In the genomic region with DNA sequence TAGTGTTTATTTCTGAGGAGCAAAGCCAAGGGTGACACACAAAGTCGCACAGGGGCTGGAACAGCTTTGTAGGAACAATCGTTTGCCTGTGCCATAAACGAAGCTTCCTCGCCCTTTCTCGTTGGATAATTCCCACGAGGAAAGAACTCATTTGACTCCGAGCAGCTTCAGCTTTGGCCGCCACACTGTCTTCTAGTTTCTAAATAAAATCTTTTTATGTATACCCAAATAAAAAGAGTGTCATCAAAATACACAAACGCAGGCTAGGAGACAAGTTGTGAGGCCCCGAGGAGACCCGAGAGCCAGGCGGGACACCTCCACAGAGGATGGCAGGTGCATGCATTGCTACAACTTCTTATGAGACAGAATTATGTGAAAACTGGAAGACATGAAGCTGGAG, we compare ENCODE assay signal across 16 mouse cellular contexts. TPM values are rescaled to one million over a fixed set of nuclear protein-coding genes. Genes with fewer than 3 reads are reported as not detected.
A peak's percentile ranks its signal among the peaks of the same experiment; 100 is the strongest.
DNase-seq lines count a peak whose midpoint lies in the region; ATAC-seq and TF ChIP-seq lines count a peak whose summit lies in the region.
"Had no signal": no experiment of that assay in that cellular context is flagged by ENCODE, and none has a peak within 500 bp of the region (broad histone marks: within the 10 kb centered on the region; RNA-seq: fewer than 3 reads in every experiment).

No protein-coding gene starts in this region.

- no peak for TF ChIP-seq CTCF in lung, postnatal 0 days (IDR thresholded peaks at IDR 0.05)

- H3K4me1 ChIP-seq in embryonic facial prominence, embryonic 13.5 days = peaks cover 15% of the 10 kb centered on the region
- H3K4me1 ChIP-seq in embryonic facial prominence, embryonic 10.5 days = peaks cover 22% of the 10 kb centered on the region
- 0 out of 2 replicates have a peak, but pooled peaks cover 2% of the 10 kb centered on the region for H3K4me1 ChIP-seq in hindbrain, embryonic 11.5 days (replicated peaks; ENCODE audit: control insufficient read depth, insufficient read depth, low read length)
- H3K4me1 ChIP-seq in hindbrain, embryonic 16.5 days (ENCODE audit: control insufficient read depth, insufficient read depth, low read depth, low read length) = peaks cover 8% of the 10 kb centered on the region
- H3K4me1 ChIP-seq in lung, postnatal 0 days (ENCODE audit: insufficient read depth, low read depth, low read length) = peaks cover 11% of the 10 kb centered on the region
- H3K4me1 ChIP-seq: liver, embryonic 15.5 days had no signal

- H3K79me2 ChIP-seq in macrophage (ENCODE audit: inconsistent target) = no peaks in the 10 kb centered on the region

- H3K27me3 ChIP-seq in embryonic facial prominence, embryonic 13.5 days = peaks cover 6% of the 10 kb centered on the region; the same call in 1 of the 2 replicates
- no peaks in the 10 kb centered on the region for H3K27me3 ChIP-seq in embryonic facial prominence, embryonic 10.5 days (replicated peaks; ENCODE audit: low read depth, poor library complexity, severe bottlenecking)
- no peaks in the 10 kb centered on the region for H3K27me3 ChIP-seq in hindbrain, embryonic 11.5 days (ENCODE audit: control insufficient read depth, insufficient read depth, low read length)
- no peaks in the 10 kb centered on the region for H3K27me3 ChIP-seq in hindbrain, embryonic 16.5 days (replicated peaks; ENCODE audit: control insufficient read depth, insufficient read depth, low read length)
- H3K27me3 ChIP-seq in lung, postnatal 0 days (replicated peaks; ENCODE audit: insufficient read depth, low read length) = no peaks in the 10 kb centered on the region

- no peak for ATAC-seq in embryonic facial prominence, embryonic 13.5 days (ENCODE audit: insufficient number of reproducible peaks, insufficient read depth, low FRiP score, low TSS enrichment, low read depth)
- ATAC-seq in hindbrain, embryonic 11.5 days (ENCODE audit: low FRiP score) = no peak
- ATAC-seq in hindbrain, embryonic 16.5 days = no peak
- no peak for ATAC-seq in lung, postnatal 0 days
- ATAC-seq: forebrain, embryonic 16.5 days had no signal

- H3K4me2 ChIP-seq in embryonic facial prominence, embryonic 13.5 days = peak overlapping the region; percentile 18; the same call in 1 of the 2 replicates
- no peak overlapping the region for H3K4me2 ChIP-seq in hindbrain, embryonic 11.5 days (replicated peaks; ENCODE audit: low read depth, low read length)
- no peak overlapping the region; the same call in 1 of the 2 replicates for H3K4me2 ChIP-seq in hindbrain, embryonic 16.5 days (ENCODE audit: low read length)
- no peak overlapping the region for H3K4me2 ChIP-seq in lung, postnatal 0 days (replicated peaks; ENCODE audit: low read depth, low read length)
- H3K4me2 ChIP-seq: liver, embryonic 15.5 days had no signal

- TF ChIP-seq EP300 in lung, postnatal 0 days (IDR thresholded peaks at IDR 0.05) = no peak

- no peak overlapping the region for H3K4me3 ChIP-seq in embryonic facial prominence, embryonic 13.5 days
- no peak overlapping the region for H3K4me3 ChIP-seq in embryonic facial prominence, embryonic 10.5 days
- H3K4me3 ChIP-seq in hindbrain, embryonic 11.5 days (ENCODE audit: low read depth, low read length) = no peak overlapping the region
- no peak overlapping the region for H3K4me3 ChIP-seq in hindbrain, embryonic 16.5 days (ENCODE audit: low read length)
- H3K4me3 ChIP-seq in lung, postnatal 0 days (ENCODE audit: low read depth, low read length) = no peak overlapping the region
- no peak overlapping the region for H3K4me3 ChIP-seq in macrophage (ENCODE audit: inconsistent target)
- H3K4me3 ChIP-seq: erythroblast, embryonic 14.5 days; limb, embryonic 12.5 days; liver, embryonic 15.5 days had no signal

- no peaks in the 10 kb centered on the region for H3K9me3 ChIP-seq in embryonic facial prominence, embryonic 13.5 days
- H3K9me3 ChIP-seq in embryonic facial prominence, embryonic 10.5 days = no peaks in the 10 kb centered on the region
- H3K9me3 ChIP-seq in hindbrain, embryonic 11.5 days (ENCODE audit: control insufficient read depth, low read length) = no peaks in the 10 kb centered on the region
- no peaks in the 10 kb centered on the region for H3K9me3 ChIP-seq in hindbrain, embryonic 16.5 days (ENCODE audit: control insufficient read depth, low read length)
- no peaks in the 10 kb centered on the region for H3K9me3 ChIP-seq in lung, postnatal 0 days (ENCODE audit: low read length)
- H3K9me3 ChIP-seq: limb, embryonic 12.5 days; liver, embryonic 15.5 days had no signal

- H3K36me3 ChIP-seq in embryonic facial prominence, embryonic 13.5 days = no peaks in the 10 kb centered on the region
- no peaks in the 10 kb centered on the region for H3K36me3 ChIP-seq in embryonic facial prominence, embryonic 10.5 days (replicated peaks)
- no peaks in the 10 kb centered on the region for H3K36me3 ChIP-seq in hindbrain, embryonic 11.5 days (ENCODE audit: control insufficient read depth, insufficient read depth, low read length)
- H3K36me3 ChIP-seq in hindbrain, embryonic 16.5 days (ENCODE audit: control insufficient read depth, insufficient read depth, low read length) = no peaks in the 10 kb centered on the region
- no peaks in the 10 kb centered on the region for H3K36me3 ChIP-seq in lung, postnatal 0 days (ENCODE audit: insufficient read depth, low read length)
- H3K36me3 ChIP-seq in macrophage (ENCODE audit: inconsistent target) = no peaks in the 10 kb centered on the region
- H3K36me3 ChIP-seq: limb, embryonic 12.5 days; liver, embryonic 15.5 days had no signal

- no peak overlapping the region for H3K9ac ChIP-seq in embryonic facial prominence, embryonic 13.5 days
- no peak overlapping the region for H3K9ac ChIP-seq in hindbrain, embryonic 11.5 days (ENCODE audit: low read depth, low read length)
- H3K9ac ChIP-seq in hindbrain, embryonic 16.5 days (ENCODE audit: low read depth, low read length) = no peak overlapping the region
- H3K9ac ChIP-seq in lung, postnatal 0 days (replicated peaks; ENCODE audit: low read depth) = no peak overlapping the region
- H3K9ac ChIP-seq: limb, embryonic 12.5 days; liver, embryonic 15.5 days had no signal

- no peak overlapping the region for H3K27ac ChIP-seq in embryonic facial prominence, embryonic 13.5 days
- H3K27ac ChIP-seq in embryonic facial prominence, embryonic 10.5 days (replicated peaks) = no peak overlapping the region
- peak overlapping the region; percentile 2; the same call in 1 of the 2 replicates for H3K27ac ChIP-seq in hindbrain, embryonic 11.5 days (ENCODE audit: low read depth, low read length)
- H3K27ac ChIP-seq in hindbrain, embryonic 16.5 days (ENCODE audit: low read depth, low read length) = no peak overlapping the region
- H3K27ac ChIP-seq in lung, postnatal 0 days (ENCODE audit: low read length) = peak overlapping the region; percentile 16; the same call in 1 of the 2 replicates
- H3K27ac ChIP-seq in macrophage = peak overlapping the region; percentile 54
- H3K27ac ChIP-seq: limb, embryonic 12.5 days; liver, embryonic 15.5 days had no signal

- DNase-seq in embryonic facial prominence, embryonic 10.5 days (ENCODE audit: low spot score) = no peak
- DNase-seq in hindbrain, embryonic 11.5 days (ENCODE audit: low spot score) = no peak
- peak; percentile 10 for DNase-seq in lung, postnatal 0 days (ENCODE audit: low spot score)
- DNase-seq in lung, postnatal 10 days = no peak
- DNase-seq in liver = no peak
- DNase-seq: cerebellum, postnatal 14 days; gastrocnemius, postnatal 10 days; right cerebral cortex, postnatal 25 days; thymus, adult 18-20 months had no signal

- WGBS in embryonic facial prominence, embryonic 13.5 days = 74% methylated on average over 12 of the region's 12 CpGs
- 75% methylated on average over 12 of the region's 12 CpGs for WGBS in embryonic facial prominence, embryonic 10.5 days
- WGBS in hindbrain, embryonic 11.5 days = 67% methylated on average over 12 of the region's 12 CpGs
- 58% methylated on average over 12 of the region's 12 CpGs for WGBS in hindbrain, embryonic 16.5 days
- 49% methylated on average over 12 of the region's 12 CpGs for WGBS in lung, postnatal 0 days
- WGBS in macrophage (ENCODE audit: missing documents) = 94% methylated on average over 12 of the region's 12 CpGs

RNA-seq across cellular contexts. Expression of a gene that starts 30.3 kb away (rescaled TPM):
- 0.17 TPM in 1 of 2 replicates, not detected in the other for polyA plus RNA-seq in embryonic facial prominence, embryonic 13.5 days (2015; fragmentation: Nextera tagmentation; extraction: Ambion mirVana)
- 0.30 TPM in 1 of 2 replicates, not detected in the other for polyA plus RNA-seq in embryonic facial prominence, embryonic 10.5 days (2016; fragmentation: Nextera tagmentation; extraction: Ambion mirVana)
- not detected in 2 replicates for polyA plus RNA-seq in hindbrain, embryonic 11.5 days (2014; fragmentation: Nextera tagmentation; extraction: Ambion mirVana)
- polyA plus RNA-seq in hindbrain, embryonic 16.5 days (2015; fragmentation: Nextera tagmentation; extraction: Ambion mirVana) = 0.08 TPM in 1 of 2 replicates, not detected in the other
- polyA plus RNA-seq in lung, postnatal 0 days (2015; fragmentation: Nextera tagmentation; extraction: Ambion mirVana) = 0.25 and 0.40 TPM in 2 replicates
- 10 to 100 TPM in 17 of 26 experiments, 1 to 10 TPM in 9; 3.0 to 63.3 (median 17.6) TPM for total RNA-seq in macrophage (2018; cell fraction: chromatin; rRNA removed)
- total RNA-seq in macrophage (2018; cell fraction: cytosol; rRNA removed) = 10 to 100 TPM in 8 of 26 experiments, 1 to 10 TPM in 18; 2.8 to 35.1 (median 6.6) TPM
- 100 to 1,000 TPM in 3 of 26 experiments, 10 to 100 TPM in 20, 1 to 10 TPM in 3; 7.3 to 110 (median 37.5) TPM for total RNA-seq in macrophage (2018; cell fraction: nucleus; rRNA removed)
- polyA plus RNA-seq in macrophage (2018) = 1.7 to 5.8 TPM (median 2.0 TPM) in 3 replicates
- polyA plus RNA-seq: forebrain, embryonic 16.5 days; limb, embryonic 12.5 days had no signal

RNA-seq across cellular contexts. Expression of a gene that starts 31.2 kb away (rescaled TPM):
- 7.4 and 11.5 TPM in 2 replicates for polyA plus RNA-seq in embryonic facial prominence, embryonic 13.5 days (2015; fragmentation: Nextera tagmentation; extraction: Ambion mirVana)
- polyA plus RNA-seq in embryonic facial prominence, embryonic 10.5 days (2016; fragmentation: Nextera tagmentation; extraction: Ambion mirVana) = 4.8 and 5.3 TPM in 2 replicates
- polyA plus RNA-seq in hindbrain, embryonic 11.5 days (2014; fragmentation: Nextera tagmentation; extraction: Ambion mirVana) = 4.2 and 4.7 TPM in 2 replicates
- 10.7 and 11.1 TPM in 2 replicates for polyA plus RNA-seq in hindbrain, embryonic 16.5 days (2015; fragmentation: Nextera tagmentation; extraction: Ambion mirVana)
- polyA plus RNA-seq in lung, postnatal 0 days (2015; fragmentation: Nextera tagmentation; extraction: Ambion mirVana) = 6.0 and 7.7 TPM in 2 replicates
- 10 to 100 TPM in 2 of 26 experiments, 1 to 10 TPM in 21, under 1 TPM in 2, not detected in 1; 0.29 to 12.5 (median 3.4) TPM for total RNA-seq in macrophage (2018; cell fraction: chromatin; rRNA removed)
- under 1 TPM in 24 of 26 experiments, not detected in 2; 0.03 to 0.49 (median 0.20) TPM for total RNA-seq in macrophage (2018; cell fraction: cytosol; rRNA removed)
- total RNA-seq in macrophage (2018; cell fraction: nucleus; rRNA removed) = 1 to 10 TPM in 14 of 26 experiments, under 1 TPM in 11, not detected in 1; 0.12 to 6.5 (median 1.3) TPM
- 0.14 to 0.42 TPM (median 0.26 TPM) in 3 replicates for polyA plus RNA-seq in macrophage (2018)
- polyA plus RNA-seq: erythroblast, embryonic 14.5 days had no signal

RNA-seq across cellular contexts. Expression of a gene that starts 43.6 kb away (rescaled TPM):
- polyA plus RNA-seq in embryonic facial prominence, embryonic 13.5 days (2015; fragmentation: Nextera tagmentation; extraction: Ambion mirVana) = 83.4 and 103 TPM in 2 replicates
- polyA plus RNA-seq in embryonic facial prominence, embryonic 10.5 days (2016; fragmentation: Nextera tagmentation; extraction: Ambion mirVana) = 78.1 and 83.8 TPM in 2 replicates
- polyA plus RNA-seq in hindbrain, embryonic 11.5 days (2014; fragmentation: Nextera tagmentation; extraction: Ambion mirVana) = 57.3 and 69.9 TPM in 2 replicates
- polyA plus RNA-seq in hindbrain, embryonic 16.5 days (2015; fragmentation: Nextera tagmentation; extraction: Ambion mirVana) = 54.2 and 57.3 TPM in 2 replicates
- polyA plus RNA-seq in lung, postnatal 0 days (2015; fragmentation: Nextera tagmentation; extraction: Ambion mirVana) = 101 TPM in 2 replicates
- total RNA-seq in macrophage (2018; cell fraction: chromatin; rRNA removed) = 10 to 100 TPM in 5 of 26 experiments, 1 to 10 TPM in 19, under 1 TPM in 2; 0.62 to 13.0 (median 5.9) TPM
- total RNA-seq in macrophage (2018; cell fraction: cytosol; rRNA removed) = 10 to 100 TPM in 14 of 26 experiments, 1 to 10 TPM in 12; 7.8 to 14.4 (median 10.3) TPM
- total RNA-seq in macrophage (2018; cell fraction: nucleus; rRNA removed) = 10 to 100 TPM in 2 of 26 experiments, 1 to 10 TPM in 24; 2.1 to 11.1 (median 5.7) TPM
- 5.3 to 15.2 TPM (median 11.4 TPM) in 3 replicates for polyA plus RNA-seq in macrophage (2018)

Comparison
In these comparisons a context has a peak if more than half of its experiments do, and no peak if none do; other contexts are left out.
1. H3K27ac ChIP-seq: peak in hindbrain, embryonic 11.5 days (single experiment), lung, postnatal 0 days (single experiment) and macrophage (single experiment); none in embryonic facial prominence, embryonic 13.5 days (single experiment), embryonic facial prominence, embryonic 10.5 days (single experiment) and hindbrain, embryonic 16.5 days (single experiment).